Mouse (Mus musculus) G1E (cell line): ENCODE data around the gene Tmtc1. TPM values are rescaled to one million over a fixed set of nuclear protein-coding genes. Genes with fewer than 3 reads are reported as not detected.

Source experiments
- ATAC-seq: 2 replicates; pipeline ENCODE4 v1.8.0; 2016; ENCODE audit warnings: mild to moderate bottlenecking; ENCODE audit not compliant: insufficient number of reproducible peaks, poor library complexity, low FRiP score, severe bottlenecking; ENCODE audit errors: extremely low read depth
- DNase-seq: peaks from one replicate; pipeline ENCODE4 v3.0.0; 2012; ENCODE audit warnings: low spot score
- H3K27me3 ChIP-seq: 2 replicates; pipeline ENCODE4 v1.6.1; 2012; ENCODE audit warnings: mild to moderate bottlenecking, low read length, inconsistent platforms; ENCODE audit not compliant: insufficient read depth
- H3K36me3 ChIP-seq: replicated peaks from 2 replicates; pipeline ENCODE3; 2012; ENCODE audit warnings: mild to moderate bottlenecking, inconsistent platforms
- H3K4me1 ChIP-seq: 2 replicates; pipeline ENCODE4 v1.6.1; 2012; ENCODE audit warnings: low read depth, low read length, inconsistent platforms, mixed read lengths; ENCODE audit not compliant: insufficient read depth
- H3K4me3 ChIP-seq: 2 replicates; pipeline ENCODE4 v1.5.1; 2012; ENCODE audit warnings: low read depth, mild to moderate bottlenecking, inconsistent platforms, low read length, moderate library complexity, mixed read lengths
- H3K9me3 ChIP-seq: replicated peaks from 2 replicates; pipeline ENCODE4 v1.6.1; 2012; ENCODE audit warnings: inconsistent platforms
- CTCF ChIP-seq: IDR thresholded peaks from 2 replicates; pipeline ENCODE4 v1.5.1; 2012; ENCODE audit warnings: low read depth, low read length, inconsistent platforms, mixed read lengths
- GATA1 ChIP-seq: IDR thresholded peaks from 2 replicates; pipeline ENCODE4 v1.6.1; 2012; ENCODE audit warnings: borderline replicate concordance, low read length, inconsistent platforms, mixed read lengths
- GATA2 ChIP-seq: IDR thresholded peaks from 2 replicates; pipeline ENCODE4 v1.6.1; 2012; ENCODE audit warnings: low read depth, low read length, inconsistent platforms, borderline replicate concordance
- POLR2AphosphoS5 ChIP-seq: IDR thresholded peaks from 2 replicates; pipeline ENCODE4 v1.6.1; 2012; ENCODE audit warnings: low read depth, low read length, inconsistent platforms; ENCODE audit not compliant: insufficient replicate concordance
- TAL1 ChIP-seq: conservative IDR thresholded peaks from 2 replicates; pipeline ENCODE4 v1.6.1; 2012; ENCODE audit warnings: low read depth, low read length, inconsistent platforms, mixed read lengths
- polyA plus RNA-seq: library from polyadenylated mRNA; stranded (reverse); fragments of >175 nt; gene quantifications from 2 replicates; pipeline ENCODE4 v1.2.3, GENCODE M21; 2012
- total RNA-seq, 2 experiments: library from RNA; stranded (forward) in 1 of 2; stranded (reverse) in 1 of 2; fragments of 200-1000 nt in 1 of 2; fragments of >200 nt in 1 of 2; fragmentation: Nextera tagmentation in 1 of 2; gene quantifications; 2 replicates each; pipeline ENCODE4 v1.2.3; 2014 to 2017

Tmtc1 gene
- total and polyA plus RNA-seq, 3 experiments = 0.05 TPM; not detected in 2

DNA sequence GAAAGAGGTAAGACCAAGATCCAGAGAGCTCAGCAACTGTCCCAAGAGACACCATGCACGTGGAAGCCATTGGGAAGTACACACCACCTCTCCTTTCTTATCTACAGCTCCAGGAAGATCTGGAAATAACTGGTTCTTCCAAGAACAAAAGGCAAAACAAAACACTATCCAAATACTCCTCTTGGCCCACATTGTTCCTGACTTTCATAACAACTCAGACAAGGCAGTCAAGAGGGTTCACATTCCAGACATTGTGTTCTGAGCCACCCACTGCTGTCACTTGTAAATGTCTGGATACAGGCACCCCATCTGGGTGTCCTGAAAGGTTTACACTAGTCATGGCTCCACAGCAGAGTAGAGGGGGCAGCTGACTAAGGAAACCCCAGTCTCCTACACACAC, 39.7 kb downstream of the Tmtc1 start:
- Histone ChIP-seq H3K4me3 (no peak overlapping the region), H3K4me1 (no peaks in the 10 kb centered on the region), H3K9me3 (no peaks in the 10 kb centered on the region), H3K36me3 (no peaks in the 10 kb centered on the region), H3K27me3 (no peaks in the 10 kb centered on the region)
- ATAC-seq = no peak
- TF ChIP-seq POLR2AphosphoS5 = no peak
- no peak for TF ChIP-seq GATA1
- no peak for TF ChIP-seq TAL1
- TF ChIP-seq GATA2 = no peak
- no peak for TF ChIP-seq CTCF
- no peak for DNase-seq

DNA sequence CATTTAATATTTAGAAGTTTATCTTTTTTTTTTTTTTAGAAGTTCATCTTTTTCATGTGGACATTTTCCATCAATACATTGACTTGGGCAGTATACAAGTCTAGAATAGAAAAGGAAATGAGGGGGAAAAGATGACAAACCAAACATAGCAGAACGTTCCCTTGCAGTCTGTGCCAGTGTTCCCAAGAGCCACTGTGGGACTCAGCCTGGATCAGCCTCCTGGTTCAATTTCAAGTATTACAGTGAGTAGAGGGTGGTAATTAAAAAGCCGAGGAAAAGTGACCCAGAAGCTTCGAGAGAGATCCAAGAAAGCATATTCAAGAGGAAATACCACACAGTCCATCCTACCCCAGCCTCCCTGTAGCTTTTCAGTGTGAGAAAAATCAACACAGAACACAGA, 40.4 kb downstream of the Tmtc1 start:
- DNase-seq (no peak), ATAC-seq (no peak)
- Histone ChIP-seq H3K4me3 (no peak overlapping the region), H3K36me3 (no peaks in the 10 kb centered on the region), H3K27me3 (no peaks in the 10 kb centered on the region), H3K4me1 (no peaks in the 10 kb centered on the region), H3K9me3 (no peaks in the 10 kb centered on the region)
- no peak for TF ChIP-seq CTCF
- no peak for TF ChIP-seq POLR2AphosphoS5
- no peak for TF ChIP-seq TAL1
- no peak for TF ChIP-seq GATA2
- TF ChIP-seq GATA1 = no peak

DNA sequence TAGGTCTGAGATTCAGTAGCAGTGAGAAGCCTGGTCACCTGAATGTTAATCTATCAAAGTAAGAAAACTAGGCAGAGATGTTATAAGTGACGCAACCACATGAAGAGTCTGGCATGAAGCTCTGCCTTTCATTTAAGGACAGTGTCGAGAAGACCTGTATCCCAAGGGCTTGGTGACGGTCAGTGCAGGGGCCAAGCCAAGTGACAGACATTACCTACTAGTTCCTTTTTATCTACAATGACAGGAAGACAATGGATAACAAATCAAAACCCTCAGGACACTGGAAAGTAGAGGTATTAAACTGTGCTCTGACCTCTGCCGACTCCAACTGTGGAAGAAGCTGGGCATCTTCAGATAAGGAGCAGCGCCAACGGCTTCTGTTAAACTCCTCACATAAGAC, 43.2 kb downstream of the Tmtc1 start:
- H3K4me3 ChIP-seq = no peak overlapping the region
- no peak for ATAC-seq
- no peaks in the 10 kb centered on the region for H3K27me3 ChIP-seq
- TF ChIP-seq POLR2AphosphoS5 (no peak), CTCF (no peak), GATA1 (no peak), GATA2 (no peak)
- no peaks in the 10 kb centered on the region for H3K36me3 ChIP-seq
- H3K4me1 ChIP-seq = no peaks in the 10 kb centered on the region
- no peak for DNase-seq
- H3K9me3 ChIP-seq = no peaks in the 10 kb centered on the region

DNA sequence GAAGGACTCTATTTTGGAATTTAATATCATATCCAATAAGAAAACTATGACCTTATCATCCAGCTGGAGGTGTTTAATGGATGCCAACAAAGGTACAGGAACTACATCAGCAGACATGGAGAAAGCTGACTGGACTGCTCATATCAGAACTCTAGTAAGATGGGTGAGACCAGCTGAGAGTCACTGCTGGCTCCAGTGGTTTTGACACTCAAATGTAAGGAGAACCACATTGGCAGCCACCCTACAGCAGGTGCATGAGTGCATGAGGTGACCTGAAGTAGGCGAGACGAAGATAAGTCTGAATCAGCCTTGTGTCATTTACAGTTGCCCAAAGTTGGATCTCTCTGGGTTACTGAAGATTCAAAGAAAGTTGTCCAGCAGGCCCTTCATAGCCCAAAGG, 44.6 kb downstream of the Tmtc1 start:
- Histone ChIP-seq H3K4me3 (no peak overlapping the region), H3K27me3 (no peaks in the 10 kb centered on the region), H3K36me3 (no peaks in the 10 kb centered on the region), H3K4me1 (no peaks in the 10 kb centered on the region), H3K9me3 (no peaks in the 10 kb centered on the region)
- TF ChIP-seq GATA1 (no peak), CTCF (no peak), GATA2 (no peak), TAL1 (no peak)
- no peak for DNase-seq
- no peak for ATAC-seq

DNA sequence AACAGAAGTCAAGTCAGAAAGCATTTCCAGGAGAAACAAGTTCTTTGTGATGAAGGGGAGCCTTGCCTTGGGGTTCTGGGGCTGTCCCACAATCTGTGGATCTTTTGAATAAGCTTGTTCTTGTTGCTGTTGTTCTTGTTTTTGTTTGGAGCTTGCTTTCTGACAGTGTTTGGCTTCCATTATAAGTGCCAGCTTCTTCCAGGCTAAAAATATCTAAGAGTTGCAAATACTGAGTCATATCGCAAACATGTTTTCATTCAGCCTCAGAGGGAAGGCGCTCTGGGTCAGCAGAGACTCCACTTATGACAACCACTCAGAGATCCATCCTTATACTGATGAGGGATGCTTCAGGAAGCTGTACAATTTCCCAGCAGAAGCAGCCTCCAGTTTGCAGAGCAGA, 45.3 kb downstream of the Tmtc1 start:
- Histone ChIP-seq H3K4me3 (no peak overlapping the region), H3K9me3 (no peaks in the 10 kb centered on the region), H3K4me1 (no peaks in the 10 kb centered on the region), H3K27me3 (no peaks in the 10 kb centered on the region), H3K36me3 (no peaks in the 10 kb centered on the region)
- ATAC-seq (no peak), DNase-seq (no peak)
- no peak for TF ChIP-seq GATA2

DNA sequence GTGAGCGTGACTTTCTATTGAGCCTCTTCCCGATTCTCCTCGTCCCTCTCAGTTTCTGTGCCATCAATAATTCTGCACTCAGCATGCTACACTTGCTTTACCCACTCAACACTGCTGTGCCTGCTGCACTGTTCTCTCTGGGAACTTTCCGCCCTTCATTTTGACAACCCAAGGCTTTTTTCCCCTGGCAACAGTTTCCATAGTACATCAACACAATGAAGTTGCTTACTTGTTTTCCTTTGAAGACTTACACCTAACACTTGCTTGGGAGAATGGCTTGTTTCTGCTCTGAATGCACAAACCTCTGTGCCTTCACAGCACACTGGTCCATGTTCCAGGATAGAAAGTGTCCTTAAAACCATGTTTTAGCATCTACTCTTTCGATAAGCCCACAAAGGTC, 46.9 kb downstream of the Tmtc1 start:
- TF ChIP-seq CTCF = no peak
- TF ChIP-seq GATA1 = no peak
- TF ChIP-seq POLR2AphosphoS5 = no peak
- no peak for TF ChIP-seq TAL1
- TF ChIP-seq GATA2 = no peak

DNA sequence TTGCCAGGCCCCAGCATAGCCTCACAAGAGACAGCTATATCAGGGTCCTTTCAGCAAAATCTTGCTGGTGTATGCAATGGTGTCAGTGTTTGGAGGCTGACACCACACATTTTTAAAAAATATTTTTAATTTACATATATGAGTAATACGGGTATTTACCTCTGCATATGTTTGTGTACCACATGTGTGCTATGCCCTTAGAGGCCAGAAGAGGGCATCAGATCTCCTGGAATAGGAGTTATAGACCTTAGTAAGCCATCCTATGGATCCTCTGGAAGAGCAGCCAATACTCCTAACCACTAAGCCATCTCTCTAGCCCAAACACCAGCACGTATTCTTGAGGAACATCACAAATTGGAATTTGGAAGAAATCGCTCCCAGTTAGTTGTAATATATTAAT, 48.9 kb downstream of the Tmtc1 start:
- Histone ChIP-seq H3K27me3 (no peaks in the 10 kb centered on the region), H3K9me3 (no peaks in the 10 kb centered on the region), H3K4me1 (no peaks in the 10 kb centered on the region), H3K36me3 (no peaks in the 10 kb centered on the region), H3K4me3 (no peak overlapping the region)
- DNase-seq (no peak), ATAC-seq (no peak)
- TF ChIP-seq GATA2 = no peak
- TF ChIP-seq TAL1 = no peak
- TF ChIP-seq CTCF = no peak
- TF ChIP-seq POLR2AphosphoS5 = no peak
- TF ChIP-seq GATA1 = no peak

More for the DNA sequence above, 46.9 kb downstream of the Tmtc1 start:
- no peaks in the 10 kb centered on the region for H3K36me3 ChIP-seq
- H3K27me3 ChIP-seq = no peaks in the 10 kb centered on the region
- ATAC-seq (no peak), DNase-seq (no peak)
- H3K4me1 ChIP-seq = no peaks in the 10 kb centered on the region
- no peaks in the 10 kb centered on the region for H3K9me3 ChIP-seq
- H3K4me3 ChIP-seq = no peak overlapping the region
